Mouse (Mus musculus) C2C12 (cell line): ENCODE measurements around the gene Thap8.

Experiments
- CTCF ChIP-seq: IDR thresholded peaks from one replicate; pipeline ENCODE4 v1.5.1; 2011; ENCODE audit not compliant: control insufficient read depth, insufficient read depth, insufficient read length
- MAX ChIP-seq: IDR thresholded peaks from one replicate; pipeline ENCODE4 v1.6.1; 2011; ENCODE audit warnings: mild to moderate bottlenecking, control low read depth
- USF1 ChIP-seq: IDR thresholded peaks from one replicate; pipeline ENCODE4 v1.6.1; 2011; ENCODE audit warnings: low read depth, mild to moderate bottlenecking, control low read depth, moderate library complexity

- TF ChIP-seq CTCF = no peak
- no peak for TF ChIP-seq MAX
- TF ChIP-seq USF1 = no peak
Measured at GRCm38 (mm10) chr7:30308076-30309005, 28.4 kb downstream of the Thap8 start, which contains the start of gene Alkbh6.
